Mouse (Mus musculus) kidney, adult 2 months (tissue): ENCODE results near the gene Bub3. TPM values are rescaled to one million over a fixed set of nuclear protein-coding genes. Genes with fewer than 3 reads are reported as not detected.

ENCODE experiments used
- DNase-seq: peaks from one replicate; pipeline ENCODE4 v3.0.0; 2021
- H3K27ac ChIP-seq: fragments of 200-500 bp; 2 replicates; pipeline ENCODE4 v1.5.1; 2012; ENCODE audit warnings: low read depth, low read length, control low read depth, inconsistent platforms; ENCODE audit not compliant: insufficient read depth
- H3K27me3 ChIP-seq: fragments of 200-500 bp; replicated peaks from 2 replicates; pipeline ENCODE4 v1.6.1; 2012; ENCODE audit warnings: mild to moderate bottlenecking, moderate library complexity, low read length, inconsistent platforms; ENCODE audit not compliant: control insufficient read depth, insufficient read depth
- H3K36me3 ChIP-seq: fragments of 200-500 bp; 2 replicates; pipeline ENCODE4 v1.6.1; 2012; ENCODE audit warnings: mild to moderate bottlenecking, moderate library complexity, low read length, inconsistent platforms; ENCODE audit not compliant: control insufficient read depth, insufficient read depth
- H3K4me1 ChIP-seq: fragments of 200-500 bp; 2 replicates; pipeline ENCODE4 v1.6.1; 2011; ENCODE audit warnings: low read length; ENCODE audit not compliant: control insufficient read depth, insufficient read depth
- H3K4me3 ChIP-seq: fragments of 200-500 bp; 2 replicates; pipeline ENCODE4 v1.5.1; 2011; ENCODE audit warnings: mild to moderate bottlenecking, low read depth, low read length, control low read depth; ENCODE audit not compliant: insufficient read depth
- CTCF ChIP-seq: fragments of 200-500 bp; conservative IDR thresholded peaks from 2 replicates; pipeline ENCODE4 v1.5.1; 2011; ENCODE audit warnings: low read depth, mild to moderate bottlenecking, control low read depth, low read length, moderate library complexity, mixed read lengths; ENCODE audit not compliant: insufficient read depth, insufficient read length
- POLR2A ChIP-seq: fragments of 200-500 bp; IDR thresholded peaks from one replicate; pipeline ENCODE4 v1.6.1; 2011; ENCODE audit warnings: low read depth, low read length, control low read depth
- WGBS: fragments of 180-500 bp; shearing (Covaris S2); methylation state at CpG from one replicate; pipeline ENCODE4 v1.1.7; 2018; 5-methylcytosine and 5-hydroxymethylcytosine counted together
- polyA plus RNA-seq: library from polyadenylated mRNA; depleted of rRNA; stranded (reverse); fragments of >200 nt; gene quantifications from 2 replicates; pipeline ENCODE4 v1.2.3, GENCODE M21; 2012

The Bub3 gene
- polyA plus RNA-seq, 1 experiment, result 50.4 TPM

GRCm38 (mm10) chr7:131556541-131557271 lies 3.3 kb upstream of the Bub3 start:
- TF ChIP-seq CTCF (no peak), POLR2A (no peak)
- Histone ChIP-seq H3K4me3 (no peak overlapping the region), H3K27me3 (peaks cover 12% of the 10 kb centered on the region), H3K36me3 (no peaks in the 10 kb centered on the region), H3K4me1 (0 out of 2 replicates have a peak, but pooled peaks cover 2% of the 10 kb centered on the region), H3K27ac (no peak overlapping the region)
- 5% methylated on average over 37 of the region's 37 CpGs for WGBS
- DNase-seq, result peak; percentile 32

- Histone ChIP-seq H3K27ac (no peak overlapping the region), H3K4me1 (0 out of 2 replicates have a peak, but pooled peaks cover 2% of the 10 kb centered on the region), H3K36me3 (no peaks in the 10 kb centered on the region), H3K27me3 (peaks cover 7% of the 10 kb centered on the region), H3K4me3 (no peak overlapping the region)
- DNase-seq, result no peak
- TF ChIP-seq CTCF (no peak), POLR2A (no peak)
- 59% methylated on average over 2 of the region's 2 CpGs for WGBS
Observed at GRCm38 (mm10) chr7:131557751-131558150, 2.3 kb upstream of the Bub3 start.

- no peak for DNase-seq
- no peaks in the 10 kb centered on the region; the same call in none of the 2 replicates for H3K36me3 ChIP-seq
- H3K27me3 ChIP-seq, result peaks cover 2% of the 10 kb centered on the region; the same call in 1 of the 2 replicates
- 0 out of 2 replicates have a peak overlapping the region, but pooled peaks have one; percentile 4 for H3K27ac ChIP-seq
- TF ChIP-seq CTCF, result no peak
- TF ChIP-seq POLR2A, result no peak
- H3K4me1 ChIP-seq, result 0 out of 2 replicates have a peak, but pooled peaks cover 2% of the 10 kb centered on the region
- 1% methylated on average over 14 of the region's 14 CpGs for WGBS
- H3K4me3 ChIP-seq, result peak overlapping the region; percentile 90
Observed at GRCm38 (mm10) chr7:131560697-131561042, 648 bp downstream of the Bub3 start.

DNA sequence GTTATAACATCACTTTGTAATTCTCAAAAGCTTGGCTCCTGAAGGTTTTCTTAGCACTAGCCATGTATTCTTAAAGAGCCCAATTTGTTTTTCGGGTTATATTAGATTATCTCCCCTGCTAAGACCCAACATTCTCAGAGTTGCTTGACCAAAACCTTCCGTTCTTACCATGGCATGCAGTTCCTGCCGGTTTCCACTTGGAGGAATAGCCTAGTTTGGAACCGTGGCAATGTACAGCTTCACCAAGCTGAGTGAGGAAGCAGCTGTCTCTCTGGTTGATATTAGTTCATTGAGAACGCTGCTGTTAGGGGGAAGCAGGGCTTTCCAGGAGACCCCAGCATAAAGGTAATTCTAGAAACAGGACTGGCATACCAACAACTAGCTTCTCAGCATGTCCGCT lies 15.2 kb downstream of the Bub3 start:
- Histone ChIP-seq H3K27me3 (no peaks in the 10 kb centered on the region), H3K4me1 (no peaks in the 10 kb centered on the region), H3K4me3 (no peak overlapping the region), H3K36me3 (no peaks in the 10 kb centered on the region), H3K27ac (no peak overlapping the region)
- 82% methylated on average over 6 of the region's 6 CpGs for WGBS
- no peak for TF ChIP-seq POLR2A
- no peak for TF ChIP-seq CTCF
- no peak for DNase-seq

DNA sequence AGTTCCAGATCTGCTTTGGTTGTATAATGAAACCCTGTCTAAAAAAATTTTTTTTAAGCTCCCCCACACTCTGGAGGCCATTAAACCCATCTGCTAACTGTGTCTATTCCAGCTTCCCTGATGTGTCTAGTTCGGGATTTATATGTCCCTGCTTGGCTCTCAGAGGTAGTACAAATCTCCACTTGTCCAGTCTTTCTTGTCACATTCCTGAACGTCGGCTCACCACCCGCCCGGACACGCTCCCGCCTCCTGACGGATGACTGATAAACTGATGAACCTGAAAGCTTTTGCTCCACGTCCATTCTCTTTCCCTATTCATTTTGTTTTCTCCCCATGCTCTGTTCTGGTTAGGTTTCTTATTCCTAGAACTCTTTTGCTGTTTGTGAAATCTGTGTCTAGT lies 22.2 kb downstream of the Bub3 start:
- 20% methylated on average over 9 of the region's 9 CpGs for WGBS

GRCm38 (mm10) chr7:131585551-131585950 lies 25.5 kb downstream of the Bub3 start:
- DNase-seq, result no peak
- Histone ChIP-seq H3K4me3 (no peak overlapping the region), H3K27ac (no peak overlapping the region), H3K4me1 (no peaks in the 10 kb centered on the region), H3K36me3 (no peaks in the 10 kb centered on the region), H3K27me3 (no peaks in the 10 kb centered on the region)
- WGBS, result 89% methylated on average over 5 of the region's 5 CpGs
- TF ChIP-seq POLR2A (no peak), CTCF (no peak)

More for the DNA sequence above, 22.2 kb downstream of the Bub3 start:
- no peaks in the 10 kb centered on the region for H3K27me3 ChIP-seq
- no peak for DNase-seq
- no peak overlapping the region for H3K4me3 ChIP-seq
- no peaks in the 10 kb centered on the region for H3K4me1 ChIP-seq
- TF ChIP-seq CTCF, result no peak
- no peak for TF ChIP-seq POLR2A
- no peak overlapping the region for H3K27ac ChIP-seq
- H3K36me3 ChIP-seq, result no peaks in the 10 kb centered on the region

GRCm38 (mm10) chr7:131597779-131598482 lies 37.9 kb downstream of the Bub3 start:
- no peaks in the 10 kb centered on the region for H3K36me3 ChIP-seq
- peaks cover 1% of the 10 kb centered on the region; the same call in 1 of the 2 replicates for H3K27me3 ChIP-seq
- 18% methylated on average over 12 of the region's 12 CpGs for WGBS
- TF ChIP-seq CTCF (no peak), POLR2A (no peak)
- H3K4me3 ChIP-seq, result no peak overlapping the region
- no peak overlapping the region for H3K27ac ChIP-seq
- no peaks in the 10 kb centered on the region for H3K4me1 ChIP-seq
- DNase-seq, result no peak
